Mouse (Mus musculus) MEL (cell line): ENCODE data around the gene Rdh1. TPM values are rescaled to one million over a fixed set of nuclear protein-coding genes. Genes with fewer than 3 reads are reported as not detected.

ENCODE experiments used
- DNase-seq: peaks from one replicate; pipeline ENCODE4 v3.0.0; 2011; ENCODE audit warnings: low read depth, low spot score
- H3K27ac ChIP-seq: 2 replicates; pipeline ENCODE4 v1.5.1; 2012; ENCODE audit warnings: low read depth, mild to moderate bottlenecking, control low read depth, low read length, moderate library complexity; ENCODE audit not compliant: control insufficient read depth
- H3K27me3 ChIP-seq, 2 experiments: fragments of 150-350 bp in 1 of 2; sonication (generic) in 1 of 2; 2 replicates each; pipeline ENCODE4 v1.6.1; 2012; ENCODE audit warnings: low read length in 2 of 2, mild to moderate bottlenecking in 2 of 2, improper control_type of control experiment in 1 of 2, moderate library complexity in 1 of 2; ENCODE audit not compliant: insufficient read depth in 2 of 2, control insufficient read depth in 1 of 2
- H3K36me3 ChIP-seq, 2 experiments: 2 replicates each; pipeline ENCODE4 v1.6.1; 2012 to 2014; ENCODE audit warnings: low read length in 2 of 2, improper control_type of control experiment in 1 of 2, inconsistent platforms in 1 of 2, mild to moderate bottlenecking in 1 of 2; ENCODE audit not compliant: insufficient read depth in 2 of 2, control insufficient read depth in 1 of 2
- H3K4me1 ChIP-seq, 2 experiments: fragments of 150-350 bp in 1 of 2; sonication (generic) in 1 of 2; 2 replicates each; pipeline ENCODE4 v1.6.1; 2012; ENCODE audit warnings: low read length in 2 of 2, improper control_type of control experiment in 1 of 2, mild to moderate bottlenecking in 1 of 2; ENCODE audit not compliant: insufficient read depth in 2 of 2, control insufficient read depth in 1 of 2
- H3K4me3 ChIP-seq, 2 experiments: fragments of 150-350 bp in 1 of 2; sonication (generic) in 1 of 2; 2 replicates each; pipeline ENCODE4 v1.5.1; 2012; ENCODE audit warnings: low read depth in 2 of 2, low read length in 2 of 2, mild to moderate bottlenecking in 2 of 2, moderate library complexity in 2 of 2, control low read depth in 1 of 2, improper control_type of control experiment in 1 of 2; ENCODE audit not compliant: control insufficient read depth in 1 of 2, insufficient read depth in 1 of 2
- H3K79me2 ChIP-seq: 2 replicates; pipeline ENCODE4 v1.6.1; 2012; ENCODE audit warnings: mild to moderate bottlenecking, low read length, moderate library complexity; ENCODE audit not compliant: control insufficient read depth, poor library complexity, insufficient read depth
- H3K9ac ChIP-seq: 2 replicates; pipeline ENCODE4 v1.6.1; 2012; ENCODE audit warnings: low read depth, mild to moderate bottlenecking, control low read depth, low read length, moderate library complexity; ENCODE audit not compliant: control insufficient read depth, poor library complexity, severe bottlenecking
- H3K9me3 ChIP-seq: fragments of 150-350 bp; sonication (generic); replicated peaks from 2 replicates; pipeline ENCODE4 v1.6.1; 2012; ENCODE audit warnings: mild to moderate bottlenecking, low read length, improper control_type of control experiment, moderate library complexity; ENCODE audit not compliant: insufficient read depth
- BHLHE40 ChIP-seq: IDR thresholded peaks from 2 replicates; pipeline ENCODE4 v1.6.1; 2012; ENCODE audit warnings: low read depth, mild to moderate bottlenecking, inconsistent platforms, low read length, improper control_type of control experiment, borderline replicate concordance
- CHD2 ChIP-seq: IDR thresholded peaks from 2 replicates; pipeline ENCODE4 v1.6.1; 2011; ENCODE audit warnings: low read length, improper control_type of control experiment
- E2F4 ChIP-seq: IDR thresholded peaks from 2 replicates; pipeline ENCODE4 v1.6.1; 2011; ENCODE audit warnings: low read depth, low read length, improper control_type of control experiment, borderline replicate concordance
- ELF1 ChIP-seq: IDR thresholded peaks from 2 replicates; pipeline ENCODE4 v1.6.1; 2014; ENCODE audit warnings: low read depth, mild to moderate bottlenecking, inconsistent platforms, low read length, improper control_type of control experiment, moderate library complexity
- EP300 ChIP-seq, 2 experiments: IDR thresholded peaks; 2 replicates each; pipeline ENCODE4 v1.6.1; 2011; ENCODE audit warnings: improper control_type of control experiment in 2 of 2, low read length in 2 of 2, low read depth in 1 of 2, mild to moderate bottlenecking in 1 of 2
- ETS1 ChIP-seq: IDR thresholded peaks from 2 replicates; pipeline ENCODE4 v1.6.1; 2012; ENCODE audit warnings: low read depth, mild to moderate bottlenecking, inconsistent platforms, low read length, improper control_type of control experiment, moderate library complexity
- GATA1 ChIP-seq: IDR thresholded peaks from 2 replicates; pipeline ENCODE4 v1.6.1; 2011; ENCODE audit warnings: low read depth, low read length, improper control_type of control experiment
- HCFC1 ChIP-seq: IDR thresholded peaks from 2 replicates; pipeline ENCODE4 v1.6.1; 2012; ENCODE audit warnings: low read depth, mild to moderate bottlenecking, inconsistent platforms, low read length, improper control_type of control experiment, moderate library complexity
- JUND ChIP-seq: IDR thresholded peaks from 2 replicates; pipeline ENCODE4 v1.6.1; 2011; ENCODE audit warnings: low read depth, mild to moderate bottlenecking, improper control_type of control experiment, low read length
- KAT2A ChIP-seq: conservative IDR thresholded peaks from 2 replicates; pipeline ENCODE4 v1.6.1; 2012; ENCODE audit warnings: low read depth, low read length, improper control_type of control experiment, inconsistent platforms
- MAX ChIP-seq: IDR thresholded peaks from 2 replicates; pipeline ENCODE4 v1.6.1; 2011; ENCODE audit warnings: low read length, improper control_type of control experiment
- MAZ ChIP-seq: IDR thresholded peaks from 2 replicates; pipeline ENCODE4 v1.6.1; 2012; ENCODE audit warnings: low read depth, mild to moderate bottlenecking, inconsistent platforms, low read length, improper control_type of control experiment
- MEF2A ChIP-seq: IDR thresholded peaks from 2 replicates; pipeline ENCODE4 v1.6.1; 2014; ENCODE audit warnings: low read depth, mild to moderate bottlenecking, inconsistent platforms, low read length, improper control_type of control experiment; ENCODE audit not compliant: poor library complexity, insufficient replicate concordance, severe bottlenecking; ENCODE audit errors: extremely low read depth
- MXI1 ChIP-seq: IDR thresholded peaks from 2 replicates; pipeline ENCODE4 v1.6.1; 2011; ENCODE audit warnings: mild to moderate bottlenecking, low read depth, low read length, improper control_type of control experiment
- MYB ChIP-seq: IDR thresholded peaks from 2 replicates; pipeline ENCODE4 v1.6.1; 2011; ENCODE audit warnings: mild to moderate bottlenecking, low read depth, low read length, improper control_type of control experiment
- MYC ChIP-seq: IDR thresholded peaks from 2 replicates; pipeline ENCODE4 v1.6.1; 2011; ENCODE audit warnings: low read depth, mild to moderate bottlenecking, low read length, improper control_type of control experiment, moderate library complexity
- NELFE ChIP-seq: IDR thresholded peaks from 2 replicates; pipeline ENCODE4 v1.6.1; 2011; ENCODE audit warnings: low read depth, low read length, improper control_type of control experiment
- NRF1 ChIP-seq: IDR thresholded peaks from 2 replicates; pipeline ENCODE4 v1.6.1; 2014; ENCODE audit warnings: low read depth, mild to moderate bottlenecking, inconsistent platforms, low read length, improper control_type of control experiment, moderate library complexity; ENCODE audit not compliant: poor library complexity, insufficient read depth, severe bottlenecking
- POLR2A ChIP-seq, 2 experiments: IDR thresholded peaks; 2 replicates each; pipeline ENCODE4 v1.6.1; 2011 to 2012; ENCODE audit warnings: low read length in 2 of 2, mild to moderate bottlenecking in 2 of 2, control low read depth in 1 of 2, improper control_type of control experiment in 1 of 2, low read depth in 1 of 2, moderate library complexity in 1 of 2; ENCODE audit not compliant: control insufficient read depth in 1 of 2, insufficient read depth in 1 of 2, poor library complexity in 1 of 2
- POLR2AphosphoS2 ChIP-seq: IDR thresholded peaks from 2 replicates; pipeline ENCODE4 v1.6.1; 2011; ENCODE audit warnings: low read length, improper control_type of control experiment
- RAD21 ChIP-seq: IDR thresholded peaks from 2 replicates; pipeline ENCODE4 v1.6.1; 2011; ENCODE audit warnings: mild to moderate bottlenecking, low read depth, low read length, improper control_type of control experiment
- RCOR1 ChIP-seq: IDR thresholded peaks from 2 replicates; pipeline ENCODE4 v1.6.1; 2012; ENCODE audit warnings: low read depth, mild to moderate bottlenecking, inconsistent platforms, low read length, improper control_type of control experiment
- SIN3A ChIP-seq: IDR thresholded peaks from 2 replicates; pipeline ENCODE4 v1.6.1; 2012; ENCODE audit warnings: low read length, improper control_type of control experiment, inconsistent platforms
- SMC3 ChIP-seq: IDR thresholded peaks from 2 replicates; pipeline ENCODE4 v1.6.1; 2011; ENCODE audit warnings: low read depth, low read length, improper control_type of control experiment
- TAL1 ChIP-seq: IDR thresholded peaks from 2 replicates; pipeline ENCODE4 v1.6.1; 2012; ENCODE audit warnings: mild to moderate bottlenecking, inconsistent platforms, low read length, moderate library complexity, mixed read lengths
- TBP ChIP-seq: IDR thresholded peaks from 2 replicates; pipeline ENCODE4 v1.8.0; 2011; ENCODE audit warnings: low read depth, low read length, improper control_type of control experiment
- TCF12 ChIP-seq: IDR thresholded peaks from 2 replicates; pipeline ENCODE4 v1.6.1; 2014; ENCODE audit warnings: low read depth, mild to moderate bottlenecking, inconsistent platforms, low read length, improper control_type of control experiment, moderate library complexity
- UBTF ChIP-seq: IDR thresholded peaks from 2 replicates; pipeline ENCODE4 v1.6.1; 2012; ENCODE audit warnings: low read depth, mild to moderate bottlenecking, inconsistent platforms, low read length, improper control_type of control experiment, moderate library complexity, borderline replicate concordance; ENCODE audit not compliant: insufficient read depth
- USF1 ChIP-seq: IDR thresholded peaks from 2 replicates; pipeline ENCODE4 v1.6.1; 2014; ENCODE audit warnings: low read depth, mild to moderate bottlenecking, inconsistent platforms, low read length, improper control_type of control experiment, moderate library complexity
- ZC3H11A ChIP-seq: IDR thresholded peaks from 2 replicates; pipeline ENCODE4 v1.6.1; 2012; ENCODE audit warnings: low read depth, mild to moderate bottlenecking, inconsistent platforms, low read length, improper control_type of control experiment
- ZKSCAN1 ChIP-seq: IDR thresholded peaks from 2 replicates; pipeline ENCODE4 v1.6.1; 2012; ENCODE audit warnings: low read depth, mild to moderate bottlenecking, inconsistent platforms, low read length, improper control_type of control experiment, moderate library complexity
- ZMIZ1 ChIP-seq: IDR thresholded peaks from 2 replicates; pipeline ENCODE4 v1.6.1; 2012; ENCODE audit warnings: low read depth, mild to moderate bottlenecking, inconsistent platforms, low read length, improper control_type of control experiment, moderate library complexity
- ZNF384 ChIP-seq: IDR thresholded peaks from 2 replicates; pipeline ENCODE4 v1.6.1; 2012; ENCODE audit warnings: low read depth, mild to moderate bottlenecking, inconsistent platforms, low read length, improper control_type of control experiment
- polyA plus RNA-seq, 2 experiments: library from polyadenylated mRNA; stranded (reverse) in 1 of 2; unstranded in 1 of 2; fragments of >175 nt in 1 of 2; fragments of >200 nt in 1 of 2; gene quantifications; 2 replicates each; pipeline versions ENCODE4 v1.2.1 to v1.2.4; 2012; ENCODE audit warnings: low replicate concordance in 2 of 2, low read depth in 1 of 2; ENCODE audit not compliant: insufficient read length in 2 of 2, insufficient read depth in 1 of 2, missing spikeins in 1 of 2
- total RNA-seq: library from RNA; depleted of rRNA; stranded (reverse); fragments of 300-350 nt; gene quantifications from 2 replicates; pipeline ENCODE4 v1.2.3, GENCODE M21; 2012

Rdh1 gene
- total and polyA plus RNA-seq, 3 experiments, result not detected

DNA sequence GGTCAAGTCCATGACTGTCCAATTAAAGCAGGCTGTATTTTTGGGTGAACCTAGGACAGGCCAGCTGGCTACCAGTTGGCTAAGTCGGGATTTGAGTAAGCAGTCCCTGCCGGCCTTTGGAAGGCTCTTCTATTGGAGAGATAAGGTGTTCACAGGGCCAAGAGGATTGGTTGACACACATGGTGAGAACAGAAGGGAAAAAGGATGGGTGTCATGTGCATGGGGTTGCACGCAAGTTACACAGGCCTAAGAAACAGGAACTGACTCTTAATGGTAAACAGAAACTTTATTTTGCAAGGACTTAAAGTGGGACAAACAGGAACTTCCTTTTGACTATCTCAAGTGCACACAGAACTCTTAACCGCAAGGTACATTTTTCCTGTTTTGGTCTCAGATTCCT, 22.6 kb upstream of the Rdh1 start:
- Histone ChIP-seq H3K27ac (peak overlapping the region; percentile 89), H3K4me3 (peak overlapping the region; percentile 32), H3K4me1 (peaks cover 5 to 23% of the 10 kb centered on the region in 2 experiments; a peak in 3 of 4 replicates), H3K9ac (peak overlapping the region; percentile 49), H3K27me3 (no peaks in the 10 kb centered on the region), H3K36me3 (peaks cover 0 to 23% of the 10 kb centered on the region in 2 experiments; a peak in 2 of 4 replicates), H3K79me2 (peaks cover 9% of the 10 kb centered on the region)
- peak; percentile 91 for DNase-seq
- TF ChIP-seq MAX (peak; percentile 83), RAD21 (no peak), MEF2A (no peak), JUND (0 out of 2 replicates have a peak, but pooled peaks have one; percentile 20), HCFC1 (peak; percentile 65; the same call in 1 of the 2 replicates), BHLHE40 (peak; percentile 84), ZMIZ1 (no peak), MXI1 (peak; percentile 95), SMC3 (no peak), USF1 (peak; percentile 68), MYB (0 out of 2 replicates have a peak, but pooled peaks have one; percentile 30), UBTF (no peak), MAZ (peak; percentile 35; the same call in 1 of the 2 replicates), SIN3A (peak; percentile 90), KAT2A (peak; percentile 37; the same call in 1 of the 2 replicates), E2F4 (no peak), POLR2A (IDR thresholded peaks at IDR 0.05; ENCODE audit: control insufficient read depth in 1 of 2, insufficient read depth in 1 of 2, low read depth in 1 of 2, low read length in 2 of 2, poor library complexity in 1 of 2) (peak in 1 of 2 experiments; percentile 17; a peak in 1 of 4 replicates), EP300 (IDR thresholded peaks at IDR 0.05; ENCODE audit: low read depth in 1 of 2, low read length in 2 of 2) (peak; percentile 82 to 83), NELFE (0 out of 2 replicates have a peak, but pooled peaks have one; percentile 39), NRF1 (peak; percentile 30; the same call in 1 of the 2 replicates), ZC3H11A (no peak), ZNF384 (no peak), CHD2 (no peak), POLR2AphosphoS2 (peak; percentile 63; the same call in 1 of the 2 replicates), TAL1 (peak; percentile 67), MYC (peak; percentile 96), TBP (peak; percentile 49), ETS1 (peak; percentile 84), TCF12 (peak; percentile 67), ELF1 (peak; percentile 76; the same call in 1 of the 2 replicates), ZKSCAN1 (no peak), RCOR1 (peak; percentile 69), GATA1 (peak; percentile 67)
- TF ChIP-seq, all 39 proteins: peak for 23
- H3K9me3 ChIP-seq, result no peaks in the 10 kb centered on the region
